Mouse (Mus musculus) CD4-positive, CD25-positive, alpha-beta regulatory T cell, adult 2 months (primary cell): ENCODE results near the gene Taok2.
A peak's percentile ranks its signal among the peaks of the same experiment; 100 is the strongest.

Experiments
- DNase-seq: peaks from one replicate; pipeline ENCODE4 v3.0.0-alpha.2; 2012; ENCODE audit warnings: low read depth, low spot score

Taok2 gene

DNA sequence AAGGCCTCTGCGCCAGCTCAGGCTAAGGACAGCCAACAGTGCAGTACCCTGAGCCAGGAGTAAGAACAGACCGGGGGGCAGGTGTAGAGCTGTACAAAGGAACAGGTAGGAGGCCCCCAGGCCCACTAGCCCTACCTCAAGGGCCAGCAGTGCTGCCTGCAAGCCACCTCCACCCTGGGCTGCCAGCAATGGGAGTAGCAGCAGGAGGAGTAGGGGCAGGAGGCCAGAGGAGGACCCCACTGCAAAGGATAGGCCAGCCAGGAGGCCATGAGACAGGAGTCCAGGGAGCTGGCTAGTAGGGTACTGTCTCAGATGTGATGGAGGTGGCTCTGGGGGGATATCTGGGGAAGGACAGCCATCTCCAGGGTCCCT, 14.0 kb downstream of the Taok2 start:
- no peak for DNase-seq

DNA sequence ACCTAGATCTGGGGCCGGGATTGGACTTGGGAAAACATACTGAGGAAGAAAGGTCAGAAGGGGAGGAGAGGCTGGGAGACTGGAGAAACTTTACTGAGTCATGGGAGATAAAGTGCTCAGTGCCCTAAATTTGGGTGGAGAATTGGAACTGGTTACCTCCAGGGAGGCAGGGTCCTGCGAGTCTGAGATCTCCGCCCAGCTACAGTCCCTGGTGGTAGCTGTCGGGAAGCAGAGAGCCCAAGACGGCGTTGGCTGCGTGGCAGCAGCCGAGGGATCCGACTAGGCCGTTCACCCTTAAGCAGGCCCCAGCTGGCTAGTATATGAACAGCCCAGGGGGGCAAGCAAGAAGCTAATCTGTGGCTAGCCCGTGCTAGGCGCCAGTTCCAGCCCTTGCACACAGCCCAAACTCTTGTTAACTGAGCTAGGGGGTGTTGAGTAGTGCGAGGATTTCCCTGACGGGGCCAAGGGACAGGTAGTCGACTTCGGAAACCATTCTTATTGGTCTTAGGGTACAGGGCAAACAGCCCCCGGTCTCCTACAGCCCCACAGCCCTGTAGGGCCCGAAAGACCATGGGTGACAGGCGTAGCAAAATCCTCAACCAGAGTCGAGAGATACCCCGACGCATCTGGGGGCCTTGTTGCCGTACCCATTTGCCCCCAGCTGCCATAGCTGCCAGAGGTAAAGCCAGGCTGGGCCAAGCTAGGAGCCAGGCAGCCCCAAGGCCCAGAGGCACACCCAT, 14.6 kb downstream of the Taok2 start:
- no peak for DNase-seq

DNA sequence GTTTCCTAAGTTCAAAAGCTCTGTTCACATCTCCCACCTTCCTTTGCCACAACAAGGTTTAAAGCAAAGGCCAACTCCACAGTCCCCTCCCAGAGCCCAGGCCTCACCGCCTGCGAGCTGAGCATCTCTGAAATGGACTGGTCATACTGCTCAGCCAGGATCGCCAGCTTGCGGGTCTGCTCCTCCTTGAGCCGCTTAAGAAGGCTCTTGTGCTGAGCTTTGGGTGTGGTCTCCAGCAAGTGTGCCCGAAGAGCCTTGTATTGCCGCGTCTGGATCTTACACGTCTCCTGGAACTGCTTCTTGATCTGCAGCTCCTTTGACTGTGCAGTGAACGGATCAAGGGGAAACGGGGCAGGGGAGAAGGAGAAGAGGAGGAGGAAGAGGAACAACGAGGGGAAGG, 16.5 kb downstream of the Taok2 start:
- DNase-seq: no peak

DNA sequence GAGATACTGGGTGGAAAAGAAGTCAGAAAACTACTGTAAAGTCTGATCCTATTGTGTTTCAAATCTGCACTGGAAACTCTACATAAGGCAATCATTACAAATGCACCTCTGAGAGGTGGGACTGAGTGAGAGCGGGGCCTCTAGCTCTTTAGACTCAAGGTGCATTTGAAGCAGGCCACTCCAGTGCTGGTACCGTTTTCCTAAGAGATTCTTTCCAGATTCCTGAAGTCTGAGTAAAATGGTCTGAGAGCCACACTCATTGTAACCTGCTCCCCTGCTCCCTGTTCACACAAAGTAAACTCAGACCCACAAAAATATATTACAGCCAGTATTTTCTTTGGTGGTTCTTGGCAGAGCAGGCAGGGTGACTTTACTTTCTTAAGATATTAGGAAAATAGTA, 17.0 kb downstream of the Taok2 start:
- no peak for DNase-seq

DNA sequence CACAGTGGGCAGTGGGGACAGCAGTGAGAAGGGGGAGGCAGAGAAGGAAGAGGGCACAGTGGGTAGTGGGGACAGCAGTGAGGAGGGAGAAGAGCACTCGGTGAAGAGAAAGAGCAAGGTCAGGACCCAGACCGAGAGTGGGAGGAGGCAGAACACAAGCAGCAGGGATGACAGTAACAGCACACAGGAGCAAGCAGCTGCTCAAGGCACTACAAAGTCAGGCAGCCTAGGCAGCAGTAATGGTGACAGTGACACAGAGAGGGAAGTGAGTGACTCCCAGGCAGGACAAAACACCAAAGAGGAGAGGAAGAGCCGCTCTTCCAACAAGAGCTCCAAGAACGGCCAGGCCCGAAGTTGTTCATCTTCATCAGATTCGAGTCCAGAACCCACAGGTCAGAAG, 20.7 kb downstream of the Taok2 start:
- DNase-seq: no peak

DNA sequence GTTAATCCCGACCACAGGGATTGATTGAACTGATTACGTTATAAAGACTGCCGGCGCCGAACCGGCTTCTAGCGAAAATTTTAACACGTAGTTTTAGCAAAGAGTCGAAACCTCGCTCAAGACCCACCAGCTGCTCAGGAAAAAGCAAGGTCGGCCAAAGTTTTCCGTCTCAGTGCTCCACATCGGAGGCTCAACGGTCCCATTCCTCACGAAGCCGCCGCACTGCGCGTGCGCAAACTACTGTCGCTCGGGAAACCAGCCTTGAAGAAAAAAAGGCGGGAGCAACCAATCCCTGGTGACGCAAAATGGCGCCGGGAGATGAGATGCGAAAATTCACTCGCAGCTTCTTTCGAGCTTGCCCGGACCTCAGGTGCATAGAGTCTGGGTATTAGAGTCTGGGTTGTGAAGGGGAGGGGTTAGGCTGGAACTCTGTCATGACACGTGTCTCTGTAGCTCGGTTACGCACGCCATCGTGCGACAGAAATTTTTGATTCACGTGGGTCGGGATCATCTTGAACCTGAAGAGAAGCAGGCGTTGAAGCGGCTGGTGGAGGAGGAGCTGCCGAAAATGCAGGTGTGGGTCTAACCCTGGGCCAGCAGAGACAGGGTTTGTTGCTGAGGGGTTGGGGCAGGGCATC, 22.2 kb downstream of the Taok2 start, which contains the start of gene Ino80e:
Ino80e (minus strand) TSS at position 231 of the 638 bp plus-strand sequence.
- DNase-seq: peak; percentile 95

DNA sequence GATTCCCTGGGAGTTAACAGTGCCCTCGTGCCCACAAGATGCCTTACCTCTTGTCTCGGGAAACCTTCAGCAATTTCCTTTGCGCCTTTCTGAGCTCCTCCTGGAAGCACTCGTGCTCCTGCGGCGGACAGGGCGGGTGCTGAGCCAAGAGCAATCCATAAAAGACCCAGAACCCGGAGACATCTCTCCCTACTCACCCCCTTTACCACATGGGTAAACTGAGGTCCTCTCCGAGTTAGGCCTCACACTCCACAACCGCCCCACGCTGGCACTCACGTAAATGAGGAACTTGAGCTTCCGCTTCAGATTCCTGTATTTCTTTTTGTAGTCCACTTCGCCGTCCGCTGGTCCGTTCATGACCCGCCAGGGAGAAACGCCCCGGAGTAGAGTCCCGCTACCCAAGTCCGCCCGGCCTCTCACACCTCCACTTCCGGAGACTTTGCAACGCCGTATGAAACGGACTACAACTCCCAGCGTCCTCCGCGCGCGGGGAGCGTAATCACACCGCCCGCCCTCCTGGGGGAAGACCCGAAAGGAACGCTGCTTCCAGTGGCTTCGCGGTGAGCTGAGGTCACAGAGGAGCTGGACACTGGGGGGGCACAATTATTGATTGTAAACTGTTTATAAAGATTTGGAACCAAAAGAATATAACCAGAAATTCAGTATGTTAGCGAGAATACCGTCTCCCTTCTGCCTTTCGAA, 22.9 kb downstream of the Taok2 start, which contains the start of gene Hirip3:
Hirip3 (plus strand) TSS at position 544 of the 702 bp plus-strand sequence.
- peak; percentile 94 for DNase-seq

DNA sequence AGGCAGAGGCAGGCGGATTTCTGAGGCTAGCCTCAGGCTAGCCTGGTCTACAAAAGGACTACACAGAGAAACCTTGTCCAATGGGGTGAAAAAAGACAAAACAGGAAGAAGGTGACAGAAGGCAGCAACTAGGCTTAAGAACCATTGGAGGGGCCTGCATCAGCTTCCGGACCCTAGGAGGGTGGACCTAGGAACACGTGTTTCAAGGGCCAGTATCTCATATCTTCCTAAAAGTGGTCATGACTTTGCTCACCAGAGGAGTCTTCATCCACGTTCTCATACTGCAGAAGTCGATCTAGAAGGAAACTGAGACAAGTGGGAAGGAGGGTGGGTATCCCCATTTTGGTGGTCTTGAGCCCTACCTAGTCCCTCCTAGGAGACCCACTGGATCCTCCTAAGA, 23.5 kb downstream of the Taok2 start:
- DNase-seq: no peak

DNA sequence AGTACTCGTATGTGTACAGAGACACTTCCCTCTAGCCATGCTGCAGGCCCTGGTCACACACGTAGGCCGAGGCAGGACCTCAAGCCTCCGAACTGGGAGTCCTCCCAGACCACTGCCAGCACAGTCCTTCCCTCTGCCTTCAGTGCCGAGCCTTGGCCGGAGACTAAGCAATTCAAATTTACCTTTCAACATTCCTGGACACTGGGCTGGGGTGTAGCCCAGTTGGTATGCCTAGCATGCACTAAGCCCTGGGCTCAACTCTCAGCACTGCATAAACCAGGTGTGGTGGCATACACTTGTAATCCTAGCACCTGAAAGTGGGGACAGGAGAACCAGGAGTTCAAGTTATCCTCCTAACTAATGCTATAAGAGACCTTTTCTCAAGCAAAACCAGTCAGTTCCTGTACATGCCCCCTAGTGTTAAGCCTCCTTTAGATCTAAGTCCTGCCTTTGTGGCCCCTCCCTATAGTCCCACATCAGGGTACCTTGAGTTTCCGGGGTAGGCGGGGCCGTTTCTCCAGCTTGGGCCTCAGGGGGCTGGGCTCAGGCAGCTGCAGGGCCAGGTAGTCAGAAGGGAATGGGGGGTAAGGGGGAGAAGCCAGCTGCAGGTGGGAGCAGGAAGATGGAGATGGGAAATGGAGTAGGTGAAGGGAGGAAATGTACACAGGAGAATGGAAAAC, 27.6 kb downstream of the Taok2 start:
- peak; percentile 36 for DNase-seq

DNA sequence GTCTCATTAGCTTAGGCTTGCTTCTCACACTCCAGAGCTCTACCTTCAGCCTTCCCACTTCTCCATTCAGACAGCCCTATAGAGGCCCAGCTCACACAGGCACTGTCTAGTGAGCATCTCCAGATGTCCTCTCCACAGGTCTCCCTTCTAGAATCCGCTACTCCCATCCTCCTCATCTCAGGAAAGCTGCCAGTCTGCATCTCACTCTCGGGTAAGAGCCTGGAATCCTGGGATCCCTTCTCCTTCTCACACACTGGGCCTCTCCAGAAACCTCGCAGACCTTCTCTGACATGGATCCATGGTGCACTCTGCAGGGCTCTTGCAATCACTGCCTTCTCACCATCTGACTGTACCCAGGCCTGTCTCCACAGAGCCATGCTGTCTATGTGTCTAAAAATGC, 28.9 kb downstream of the Taok2 start:
- no peak for DNase-seq

DNA sequence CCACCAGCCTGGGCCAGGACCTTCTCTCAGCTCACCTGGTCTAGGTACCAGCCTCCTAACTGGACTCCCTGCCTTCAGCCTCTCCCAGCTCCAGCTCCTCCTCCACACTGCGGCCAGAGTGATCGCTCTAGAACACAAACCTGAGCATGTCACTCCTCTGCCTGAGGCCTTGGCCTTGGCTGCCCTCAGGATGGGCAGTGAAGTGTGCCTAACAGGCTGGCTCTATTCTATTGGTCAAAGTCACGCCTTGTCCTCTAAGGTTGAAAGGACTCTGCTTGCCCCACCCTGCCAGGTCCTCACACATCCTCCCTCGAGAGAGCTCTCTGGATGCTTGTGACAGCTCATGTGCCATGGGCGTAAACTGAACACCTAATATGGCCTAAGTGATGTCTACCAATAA, 31.0 kb downstream of the Taok2 start:
- DNase-seq: no peak

DNA sequence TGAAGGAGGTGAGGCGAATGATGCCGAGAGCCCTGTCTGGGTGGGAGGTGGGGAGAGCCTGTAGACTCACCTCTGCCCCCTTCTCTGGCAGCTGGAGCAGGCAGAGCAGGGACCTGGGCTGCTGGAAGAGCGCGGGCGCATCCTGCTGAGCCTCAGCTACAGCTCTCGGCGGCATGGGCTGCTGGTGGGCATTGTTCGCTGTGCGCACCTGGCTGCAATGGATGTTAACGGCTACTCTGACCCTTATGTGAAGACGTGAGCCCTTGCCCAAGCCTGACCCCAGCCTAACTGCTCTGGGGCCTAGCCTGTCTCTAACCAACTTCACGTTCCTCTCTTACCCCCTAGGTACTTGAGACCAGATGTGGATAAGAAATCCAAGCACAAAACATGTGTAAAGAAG, 33.3 kb downstream of the Taok2 start:
- no peak for DNase-seq

DNA sequence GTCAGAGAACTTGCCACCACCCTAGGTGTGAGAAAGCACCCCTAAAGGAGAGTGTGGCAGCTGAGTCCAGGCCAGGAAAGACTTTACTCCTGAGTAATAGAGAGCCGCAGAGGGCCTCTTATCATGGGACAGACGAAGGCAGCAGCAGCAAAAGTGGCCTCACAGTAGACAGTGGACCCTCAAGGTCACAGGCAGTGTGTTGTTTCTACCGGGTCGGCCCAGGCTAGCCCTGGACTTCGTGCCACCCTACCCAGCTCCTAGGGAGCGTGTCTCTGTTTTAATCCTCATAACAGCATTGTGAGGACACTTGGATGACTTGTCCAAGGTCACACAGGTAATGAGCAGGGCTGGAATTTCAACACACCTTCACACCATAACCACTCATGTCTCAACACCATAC, 34.3 kb downstream of the Taok2 start:
- DNase-seq: no peak

DNA sequence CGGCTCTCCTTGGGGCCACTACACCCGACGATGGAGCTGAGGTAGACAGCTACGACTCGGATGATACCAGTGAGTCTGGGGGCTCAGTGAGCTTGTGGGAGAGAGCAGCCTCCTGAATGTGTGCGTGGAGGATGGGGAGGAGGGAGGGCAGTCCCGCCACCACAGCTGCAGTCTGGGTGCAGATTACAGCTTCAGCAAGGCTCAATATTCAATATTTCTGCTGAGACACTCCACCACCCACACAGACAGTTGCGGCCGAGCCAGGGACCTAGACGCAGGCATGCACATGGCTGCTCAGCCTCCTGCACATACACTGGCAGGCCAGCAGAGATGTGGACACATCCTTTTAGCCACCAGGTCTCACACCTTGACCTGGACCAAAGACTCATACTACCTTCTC, 35.7 kb downstream of the Taok2 start:
- DNase-seq: no peak

DNA sequence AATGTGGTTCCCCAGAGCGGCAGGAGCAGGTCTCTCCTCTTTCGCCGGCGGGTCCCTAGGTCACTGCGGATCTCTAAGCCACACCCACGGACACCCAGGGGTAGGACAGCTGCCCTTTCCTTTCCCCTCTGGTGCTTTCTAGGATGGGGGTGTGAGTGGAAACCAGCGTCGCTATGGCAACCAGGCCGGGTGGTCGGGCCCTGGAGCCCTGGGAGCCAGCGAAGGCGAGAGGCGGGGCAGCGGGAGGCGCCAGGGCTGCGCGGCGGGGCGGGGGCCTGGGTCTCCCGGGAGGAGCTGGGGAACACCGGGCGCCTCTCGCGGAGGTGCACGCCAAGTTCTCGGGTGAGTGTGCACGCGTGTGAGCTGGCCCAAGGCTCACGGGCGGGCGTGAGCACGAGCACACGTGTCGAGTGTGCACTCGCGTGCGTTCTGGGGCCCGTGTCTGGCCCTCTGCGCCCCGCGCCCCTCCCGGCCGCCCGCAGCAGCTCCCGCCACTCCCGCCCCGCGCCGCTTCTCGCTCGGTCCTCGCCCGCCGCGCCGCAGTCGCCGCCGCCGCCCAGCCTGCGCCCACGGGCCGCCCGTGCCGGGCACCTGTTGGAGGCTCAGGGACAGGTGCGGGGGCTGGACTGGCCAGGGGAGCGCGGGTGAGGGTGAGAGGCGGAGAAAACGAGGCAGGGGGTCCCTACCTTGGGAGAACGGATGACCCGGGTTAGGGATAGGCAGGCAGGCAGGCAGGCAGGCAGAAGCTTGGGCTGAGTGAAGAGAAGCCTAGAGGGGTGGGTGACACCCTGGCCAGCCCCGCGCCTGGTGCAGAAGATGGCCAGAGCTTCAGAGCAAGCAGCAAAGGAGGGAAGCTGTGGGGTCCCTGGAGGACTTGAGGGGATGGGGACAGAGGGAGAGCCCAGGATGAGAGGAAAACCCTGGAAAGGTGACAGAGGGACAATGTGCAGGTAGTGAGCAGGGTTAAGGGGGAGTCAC, 36.8 kb downstream of the Taok2 start:
- no peak for DNase-seq

DNA sequence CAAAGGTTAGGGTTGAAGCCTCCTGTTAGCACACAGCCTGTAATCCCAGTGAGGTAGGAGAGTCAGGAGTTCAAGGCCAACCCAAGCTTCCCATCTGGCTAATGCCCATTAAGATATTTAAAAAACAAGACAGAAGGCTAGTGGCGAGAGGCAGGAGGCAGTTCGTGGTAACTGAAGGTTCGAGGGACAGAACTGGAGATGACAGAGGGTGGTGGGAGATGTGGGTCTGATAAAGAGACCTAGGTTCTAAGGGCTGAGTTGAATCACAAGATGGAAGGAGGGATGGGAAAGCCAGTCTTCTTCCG, 37.4 kb downstream of the Taok2 start, which contains the start of gene Doc2a:
Doc2a (plus strand) TSS at position 301 of the 305 bp plus-strand sequence.
- DNase-seq: no peak

DNA sequence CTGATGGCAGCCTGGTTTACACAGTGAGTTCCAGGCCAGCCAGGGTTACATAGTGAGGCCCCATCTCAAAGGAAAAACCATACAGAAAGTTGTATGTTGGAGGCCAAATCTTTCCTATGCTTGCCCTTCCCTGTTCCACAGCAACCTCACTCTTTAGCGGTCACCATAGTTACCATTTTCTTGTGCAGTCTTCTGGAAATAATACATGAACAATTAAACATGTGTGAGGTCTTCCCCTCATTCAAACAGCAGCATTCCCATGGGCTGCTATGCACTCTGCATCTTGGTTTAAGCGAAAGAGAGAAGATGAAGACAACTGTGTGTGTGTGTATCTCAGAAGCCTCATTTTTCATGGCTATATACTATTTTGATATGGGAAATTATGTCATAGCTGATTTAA, 39.0 kb downstream of the Taok2 start:
- DNase-seq: no peak

DNA sequence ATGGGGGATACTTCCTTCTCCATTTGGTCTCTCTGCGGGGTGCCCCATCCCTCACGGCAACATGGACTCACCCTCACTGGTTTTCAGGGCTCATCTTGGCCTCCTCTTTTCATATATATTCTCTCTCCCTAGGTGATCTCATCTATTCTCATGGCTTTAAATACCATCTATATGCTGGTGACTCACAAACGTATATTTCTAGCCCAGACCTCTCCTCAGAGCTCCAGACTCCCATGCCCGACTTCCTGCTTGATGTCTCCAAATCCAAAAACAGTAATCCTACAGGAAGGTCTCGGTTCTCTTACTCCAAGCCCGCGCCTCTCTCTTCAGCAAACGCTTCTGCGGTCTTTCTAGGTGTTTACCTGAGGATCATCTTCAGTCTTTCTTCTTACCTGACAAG, 41.2 kb downstream of the Taok2 start:
- no peak for DNase-seq

DNA sequence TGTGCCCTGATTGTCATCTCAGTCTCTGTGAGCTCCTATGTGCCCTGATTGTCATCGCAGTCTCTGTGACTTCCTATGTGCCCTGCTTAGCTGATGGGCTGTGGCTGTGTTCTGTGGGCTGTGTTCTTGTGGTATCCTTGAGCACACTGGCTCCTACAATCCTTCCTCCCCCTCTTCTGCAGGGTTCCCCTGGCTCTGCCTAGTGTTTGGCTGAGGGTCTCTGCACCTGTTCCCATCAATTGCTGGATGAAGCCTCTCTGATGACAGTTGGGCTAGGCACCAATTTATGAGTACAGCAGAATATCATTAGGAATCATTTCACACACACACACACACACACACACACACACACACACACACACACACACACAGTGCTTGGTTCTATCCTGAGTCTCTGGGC, 51.2 kb downstream of the Taok2 start:
- DNase-seq: no peak

DNA sequence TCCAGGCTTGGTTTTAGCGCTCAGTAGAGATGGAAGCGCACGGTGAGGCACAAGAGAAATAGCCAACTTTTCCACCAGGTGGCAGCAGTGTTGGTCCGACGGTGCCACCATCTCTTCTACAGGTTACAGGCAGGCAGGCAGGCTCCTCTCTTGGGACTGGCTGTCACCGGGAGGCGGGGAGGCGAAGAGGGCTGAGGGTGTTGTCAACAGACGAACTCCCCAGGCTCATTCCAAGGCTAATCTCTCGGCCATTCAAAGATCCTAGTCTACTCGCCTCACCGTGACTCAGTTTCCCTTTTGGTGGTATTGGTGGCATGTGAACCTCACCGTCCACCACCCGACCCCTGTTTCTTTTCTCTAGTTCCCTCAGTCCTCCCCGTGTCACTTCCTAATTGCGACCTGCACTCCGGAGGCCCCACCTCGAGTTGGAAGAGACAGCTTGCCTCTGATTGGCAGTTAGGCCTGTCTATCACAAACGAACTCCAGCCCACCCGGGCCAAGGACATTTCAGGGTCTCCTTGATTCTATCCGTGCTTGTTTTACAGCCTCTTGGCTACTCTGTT, 52.4 kb downstream of the Taok2 start:
- peak; percentile 91 for DNase-seq

DNA sequence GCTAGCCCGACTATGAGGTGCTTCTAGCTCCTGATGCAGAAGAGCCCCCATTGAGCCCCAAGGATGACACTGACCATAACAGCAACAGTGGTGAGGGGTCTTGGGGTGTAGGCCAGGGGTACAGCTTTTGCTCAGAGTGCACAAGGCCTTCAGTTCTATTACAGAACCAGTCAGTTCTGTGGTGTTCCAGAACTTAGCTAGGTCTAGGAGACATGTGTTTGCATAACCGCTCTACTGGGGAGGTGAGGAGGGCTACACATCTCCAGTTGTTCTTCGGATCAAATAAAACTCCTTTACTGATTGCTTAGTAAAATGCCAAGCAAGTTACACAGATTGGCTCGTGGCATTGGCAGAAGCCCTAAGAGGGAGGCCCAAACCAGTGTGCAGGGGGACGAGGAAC, 53.0 kb downstream of the Taok2 start, which contains the start of gene 4930451I11Rik:
4930451I11Rik (minus strand) TSS at position 101 of the 400 bp plus-strand sequence.
- DNase-seq: no peak
